Mouse (Mus musculus): Measurements from ENCODE around the gene Zfand2a.

Zfand2a gene

GRCm38 (mm10) chr5:139484185-139484814, at the start of gene Zfand2a:
Zfand2a (minus strand) TSS chr5:139484549.
- peak; percentile 99 for DNase-seq (ENCODE audit: low read depth, low spot score)

- no peak for DNase-seq (ENCODE audit: low read depth, low spot score)
Measured at GRCm38 (mm10) chr5:139528851-139529250, 44.5 kb upstream of the Zfand2a start.

- no peak for DNase-seq (ENCODE audit: low read depth, low spot score)
Measured at GRCm38 (mm10) chr5:139521987-139522386, 37.6 kb upstream of the Zfand2a start.

GRCm38 (mm10) chr5:139520069-139520834, 35.9 kb upstream of the Zfand2a start:
- no peak for DNase-seq (ENCODE audit: low read depth, low spot score)

GRCm38 (mm10) chr5:139516281-139516680, 31.9 kb upstream of the Zfand2a start:
- no peak for DNase-seq (ENCODE audit: low read depth, low spot score)

- no peak for DNase-seq (ENCODE audit: low read depth, low spot score)
Measured at GRCm38 (mm10) chr5:139512201-139512600, 27.9 kb upstream of the Zfand2a start.

GRCm38 (mm10) chr5:139510682-139511366, 26.5 kb upstream of the Zfand2a start:
- no peak for DNase-seq (ENCODE audit: low read depth, low spot score)

- DNase-seq (ENCODE audit: low read depth, low spot score): no peak
Measured at GRCm38 (mm10) chr5:139506207-139506606, 21.9 kb upstream of the Zfand2a start.

GRCm38 (mm10) chr5:139505073-139505606, 20.8 kb upstream of the Zfand2a start:
- DNase-seq (ENCODE audit: low read depth, low spot score): peak; percentile 83

- no peak for DNase-seq (ENCODE audit: low read depth, low spot score)
Measured at GRCm38 (mm10) chr5:139502281-139502680, 17.9 kb upstream of the Zfand2a start.

- DNase-seq (ENCODE audit: low read depth, low spot score): no peak
Measured at GRCm38 (mm10) chr5:139498791-139499190, 14.4 kb upstream of the Zfand2a start.

- no peak for DNase-seq (ENCODE audit: low read depth, low spot score)
Measured at GRCm38 (mm10) chr5:139496939-139497338, 12.6 kb upstream of the Zfand2a start.

GRCm38 (mm10) chr5:139495019-139495669, 10.8 kb upstream of the Zfand2a start:
- DNase-seq (ENCODE audit: low read depth, low spot score): peak; percentile 65

GRCm38 (mm10) chr5:139493690-139494089, 9.3 kb upstream of the Zfand2a start:
- DNase-seq (ENCODE audit: low read depth, low spot score): no peak

GRCm38 (mm10) chr5:139491348-139491747, 7.0 kb upstream of the Zfand2a start:
- DNase-seq (ENCODE audit: low read depth, low spot score): peak; percentile 15

- no peak for DNase-seq (ENCODE audit: low read depth, low spot score)
Measured at GRCm38 (mm10) chr5:139490131-139490530, 5.8 kb upstream of the Zfand2a start.

- DNase-seq (ENCODE audit: low read depth, low spot score): no peak
Measured at GRCm38 (mm10) chr5:139483171-139483848, 1.0 kb downstream of the Zfand2a start.

GRCm38 (mm10) chr5:139480406-139480805, 3.9 kb downstream of the Zfand2a start:
- no peak for DNase-seq (ENCODE audit: low read depth, low spot score)

GRCm38 (mm10) chr5:139479088-139479487, 5.3 kb downstream of the Zfand2a start:
- DNase-seq (ENCODE audit: low read depth, low spot score): no peak

GRCm38 (mm10) chr5:139474741-139475140, 9.6 kb downstream of the Zfand2a start:
- no peak for DNase-seq (ENCODE audit: low read depth, low spot score)

GRCm38 (mm10) chr5:139467998-139468397, 16.4 kb downstream of the Zfand2a start:
- DNase-seq (ENCODE audit: low read depth, low spot score): no peak
